Mouse (Mus musculus) heart, embryonic 14.5 days (tissue): ENCODE data around the gene Phlda3. TPM values are rescaled to one million over a fixed set of nuclear protein-coding genes. Genes with fewer than 3 reads are reported as not detected.

ENCODE experiments used
- ATAC-seq: fragments of 200-750 bp; cut with Nextera tagmentation; 2 replicates; pipeline ENCODE4 v1.8.0; 2017; ENCODE audit warnings: low read depth, moderate TSS enrichment; ENCODE audit not compliant: insufficient number of reproducible peaks, insufficient read depth, low FRiP score
- H3K27ac ChIP-seq, 2 experiments: fragments of 200-500 bp in 1 of 2; fragments of 300-500 bp in 1 of 2; sonication (generic) in 1 of 2; replicated peaks in 1 of 2; 2 replicates each; pipeline ENCODE4 v1.5.1; 2012 to 2014; ENCODE audit warnings: low read depth in 2 of 2, low read length in 2 of 2, control low read depth in 1 of 2, mild to moderate bottlenecking in 1 of 2, mixed read lengths in 1 of 2; ENCODE audit not compliant: control insufficient read depth in 1 of 2, insufficient read depth in 1 of 2
- H3K27me3 ChIP-seq: fragments of 300-500 bp; sonication (generic); 2 replicates; pipeline ENCODE4 v1.6.1; 2014; ENCODE audit warnings: mild to moderate bottlenecking, low read length, control low read depth; ENCODE audit not compliant: control insufficient read depth, insufficient read depth
- H3K36me3 ChIP-seq: fragments of 300-500 bp; sonication (generic); 2 replicates; pipeline ENCODE4 v1.6.1; 2014; ENCODE audit warnings: mild to moderate bottlenecking, control low read depth, low read length, mixed read lengths; ENCODE audit not compliant: control insufficient read depth, insufficient read depth
- H3K4me1 ChIP-seq, 2 experiments: fragments of 200-500 bp in 1 of 2; fragments of 300-500 bp in 1 of 2; sonication (generic) in 1 of 2; 2 replicates each; pipeline ENCODE4 v1.6.1; 2012 to 2014; ENCODE audit warnings: low read length in 2 of 2, control low read depth in 1 of 2, mixed read lengths in 1 of 2; ENCODE audit not compliant: control insufficient read depth in 2 of 2, insufficient read depth in 2 of 2
- H3K4me2 ChIP-seq: fragments of 300-500 bp; sonication (generic); 2 replicates; pipeline ENCODE4 v1.6.1; 2014; ENCODE audit warnings: mild to moderate bottlenecking, low read length
- H3K4me3 ChIP-seq, 2 experiments: fragments of 200-500 bp in 1 of 2; fragments of 300-500 bp in 1 of 2; sonication (generic) in 1 of 2; 2 replicates each; pipeline ENCODE4 v1.5.1; 2012 to 2014; ENCODE audit warnings: low read length in 2 of 2, mild to moderate bottlenecking in 2 of 2, control low read depth in 1 of 2, low read depth in 1 of 2, moderate library complexity in 1 of 2; ENCODE audit not compliant: control insufficient read depth in 1 of 2, insufficient read depth in 1 of 2
- H3K9ac ChIP-seq: fragments of 300-500 bp; sonication (generic); 2 replicates; pipeline ENCODE4 v1.6.1; 2014; ENCODE audit warnings: mild to moderate bottlenecking, low read length
- H3K9me3 ChIP-seq: fragments of 300-500 bp; sonication (generic); 2 replicates; pipeline ENCODE4 v1.6.1; 2016; ENCODE audit warnings: low read length, control low read depth; ENCODE audit not compliant: control insufficient read depth
- WGBS: fragments of 180-500 bp; shearing (Covaris S2); extraction: QIAGEN DNeasy Blood & Tissue Kit; methylation state at CpG from one replicate; pipeline ENCODE4 v1.1.7; 2014; 5-methylcytosine and 5-hydroxymethylcytosine counted together
- polyA plus RNA-seq: library from polyadenylated mRNA; unstranded; fragments of >200 nt; fragmentation: Nextera tagmentation; extraction: Ambion mirVana; gene quantifications from 2 replicates; pipeline ENCODE4 v1.2.1, GENCODE M21; 2014

Gene Phlda3
- 72.4 and 77.2 TPM in 2 replicates for polyA plus RNA-seq

DNA sequence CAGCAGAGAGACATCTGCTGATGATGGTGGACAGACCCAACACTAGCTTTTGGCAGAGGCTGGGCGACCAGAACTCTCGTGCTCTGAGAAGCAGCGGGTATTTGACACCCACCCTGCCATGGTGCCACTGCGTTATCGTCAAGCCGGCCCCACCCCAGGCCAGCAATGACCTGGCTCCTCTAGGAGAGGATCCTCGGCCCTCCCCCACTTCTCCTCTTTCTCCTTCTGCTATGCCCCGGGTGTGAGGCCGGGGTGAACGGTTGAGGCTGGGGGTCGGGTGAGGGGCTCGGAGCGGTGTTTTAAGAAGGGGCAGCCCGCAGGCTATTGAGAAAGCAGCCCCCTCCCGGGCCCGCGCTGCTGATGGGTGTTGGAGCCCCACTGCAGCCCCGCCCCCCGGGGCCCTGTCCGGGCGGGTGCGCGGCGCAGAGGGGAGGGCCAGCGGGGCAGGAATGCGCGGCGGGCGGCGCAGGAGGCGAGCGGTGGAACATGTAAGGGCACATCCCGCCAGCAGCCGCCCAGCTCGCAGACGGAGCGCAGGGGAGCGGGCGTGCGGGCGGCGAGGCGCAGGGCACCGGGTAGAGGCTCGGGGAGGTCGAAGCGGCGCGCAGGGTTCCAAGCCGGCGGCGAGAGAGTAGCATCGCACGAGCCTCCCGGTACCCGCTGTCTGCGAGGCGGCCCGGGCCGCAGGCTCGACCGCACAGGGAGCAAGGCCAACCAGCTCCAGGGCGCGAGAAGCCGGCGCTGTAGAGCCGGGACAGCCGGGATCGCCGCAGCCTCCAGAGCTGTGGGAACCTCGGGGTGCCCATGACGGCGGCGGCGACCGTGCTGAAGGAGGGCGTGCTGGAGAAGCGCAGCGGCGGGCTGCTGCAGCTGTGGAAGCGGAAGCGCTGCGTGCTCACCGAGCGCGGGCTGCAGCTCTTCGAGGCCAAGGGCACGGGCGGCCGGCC, at the start of gene Phlda3:
Gene Phlda3 (plus strand): TSS at position 475 of the 947 bp plus-strand sequence.
- Histone ChIP-seq H3K9me3 (no peaks in the 10 kb centered on the region), H3K27ac (peak within 1 kb of the TSS; percentile 46 to 97), H3K27me3 (no peaks in the 10 kb centered on the region), H3K4me1 (peaks cover 41 to 57% of the 10 kb centered on the region in 2 experiments), H3K36me3 (peaks cover 28% of the 10 kb centered on the region), H3K4me3 (peak within 1 kb of the TSS; percentile 53 to 84), H3K4me2 (peak within 1 kb of the TSS; percentile 90), H3K9ac (peak within 1 kb of the TSS; percentile 98)
- under 1% methylated on average over 84 of the region's 90 CpGs for WGBS
- peak; percentile 92 for ATAC-seq

DNA sequence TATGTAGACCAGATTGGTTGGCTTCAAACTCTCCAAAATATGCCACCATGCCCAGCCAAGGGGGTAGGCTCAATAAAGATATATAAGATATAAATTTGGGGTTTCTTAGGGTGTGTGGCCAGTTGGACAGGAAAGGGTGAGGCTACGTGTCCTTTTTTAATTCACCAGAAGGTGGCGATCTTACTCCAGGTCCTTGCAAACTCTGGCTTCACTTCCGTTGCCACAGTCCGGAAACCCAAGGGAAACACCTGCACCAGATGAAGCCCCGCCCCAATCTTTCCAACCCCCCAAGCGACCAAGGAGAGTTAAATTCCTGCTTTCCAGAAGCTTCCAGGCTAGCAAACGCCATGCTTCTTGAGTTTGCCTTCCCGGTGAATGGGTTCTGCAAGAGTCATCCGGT, 46.4 kb upstream of the Phlda3 start:
- Histone ChIP-seq H3K4me3 (no peak overlapping the region), H3K4me1 (peaks cover 17 to 18% of the 10 kb centered on the region in 2 experiments), H3K27ac (no peak overlapping the region; a peak in 1 of 4 replicates), H3K9ac (no peak overlapping the region), H3K36me3 (no peaks in the 10 kb centered on the region), H3K27me3 (no peaks in the 10 kb centered on the region), H3K4me2 (peak overlapping the region; percentile 28), H3K9me3 (no peaks in the 10 kb centered on the region)
- ATAC-seq, result no peak
- 20% methylated on average over 9 of the region's 9 CpGs for WGBS

DNA sequence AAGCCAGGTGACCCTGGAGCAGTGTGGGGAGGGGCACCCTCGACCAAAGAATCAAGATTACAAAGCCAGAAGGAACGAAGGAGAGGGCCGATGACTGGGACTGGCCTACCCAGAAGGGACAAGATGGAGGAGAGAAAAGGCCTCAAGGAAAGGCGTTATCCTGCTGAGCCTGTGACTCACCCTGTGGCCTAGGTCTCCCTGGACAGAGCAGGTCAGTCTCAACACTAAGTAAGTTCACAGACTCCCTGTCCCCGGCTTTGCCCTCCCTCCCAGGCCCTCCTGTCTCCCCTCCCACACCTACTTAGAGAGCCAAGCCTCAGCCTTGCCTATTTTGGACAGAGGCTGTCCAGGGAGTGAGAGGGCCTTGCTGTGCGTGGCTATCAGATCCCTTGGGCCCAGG, 45.9 kb upstream of the Phlda3 start, which contains the start of gene Csrp1:
Gene Csrp1 (plus strand): TSS at position 79 of the 400 bp plus-strand sequence.
- ATAC-seq, result peak; percentile 41; the same call in 1 of the 2 replicates
- Histone ChIP-seq H3K9ac (no peak within 1 kb of the TSS), H3K4me3 (no peak within 1 kb of the TSS), H3K4me2 (peak within 1 kb of the TSS; percentile 28), H3K27me3 (no peaks in the 10 kb centered on the region), H3K36me3 (no peaks in the 10 kb centered on the region), H3K27ac (peak within 1 kb of the TSS in 1 of 2 experiments; percentile 31; a peak in 1 of 4 replicates), H3K9me3 (no peaks in the 10 kb centered on the region), H3K4me1 (peaks cover 12 to 15% of the 10 kb centered on the region in 2 experiments)
- 34% methylated on average over 6 of the region's 6 CpGs for WGBS

DNA sequence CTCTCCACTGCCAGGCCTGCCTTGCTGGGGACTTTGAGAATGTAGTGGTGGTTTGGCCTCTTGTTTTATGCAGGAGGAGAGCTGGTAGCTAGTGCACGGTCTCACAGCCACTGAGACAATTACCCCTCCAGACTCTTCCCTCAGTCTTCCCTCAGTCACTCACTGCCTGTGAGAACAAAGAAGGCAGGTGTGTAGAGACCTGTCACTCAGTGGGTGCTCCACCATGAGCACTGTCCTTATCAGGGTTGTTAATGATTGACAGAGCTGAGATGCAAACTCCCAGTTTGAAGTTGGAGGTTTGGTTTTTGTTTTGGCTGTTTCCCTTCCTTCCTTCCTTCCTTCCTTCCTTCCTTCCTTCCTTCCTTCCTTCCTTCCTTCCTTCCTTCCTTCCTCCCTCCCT, 42.9 kb upstream of the Phlda3 start:
- ATAC-seq, result no peak
- Histone ChIP-seq H3K4me1 (peaks cover 11 to 13% of the 10 kb centered on the region in 2 experiments), H3K27me3 (no peaks in the 10 kb centered on the region), H3K4me3 (no peak overlapping the region), H3K9ac (no peak overlapping the region), H3K36me3 (no peaks in the 10 kb centered on the region), H3K4me2 (no peak overlapping the region), H3K27ac (no peak overlapping the region), H3K9me3 (no peaks in the 10 kb centered on the region)
- WGBS, result 79% methylated on average over 1 of the region's 1 CpGs

DNA sequence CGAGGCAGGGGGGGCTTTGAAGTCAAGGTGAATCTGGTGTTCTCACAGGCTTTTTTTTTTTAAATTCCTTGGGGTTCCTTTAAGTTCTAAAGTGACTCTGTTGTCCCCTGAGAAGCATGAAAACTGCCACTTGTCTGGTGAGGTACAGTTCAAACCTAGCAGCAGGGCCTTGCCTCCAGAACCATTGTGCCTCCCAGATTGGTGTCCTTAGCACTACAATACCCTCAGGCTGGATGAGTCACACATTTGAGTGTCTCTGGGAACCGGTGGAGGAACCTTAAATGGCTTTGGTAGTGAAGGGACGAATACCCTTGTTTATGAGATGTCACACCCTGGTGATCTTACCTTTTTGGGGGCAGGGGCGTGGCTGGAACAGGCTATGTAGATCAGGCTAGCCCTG, 41.8 kb upstream of the Phlda3 start:
- H3K4me1 ChIP-seq, result peaks cover 11 to 21% of the 10 kb centered on the region in 2 experiments
- WGBS, result 64% methylated on average over 4 of the region's 4 CpGs
- H3K27ac ChIP-seq, result no peak overlapping the region
- no peaks in the 10 kb centered on the region for H3K9me3 ChIP-seq
- no peak overlapping the region for H3K9ac ChIP-seq
- H3K4me3 ChIP-seq, result no peak overlapping the region
- H3K4me2 ChIP-seq, result no peak overlapping the region
- H3K27me3 ChIP-seq, result no peaks in the 10 kb centered on the region
- no peak for ATAC-seq
- no peaks in the 10 kb centered on the region for H3K36me3 ChIP-seq

DNA sequence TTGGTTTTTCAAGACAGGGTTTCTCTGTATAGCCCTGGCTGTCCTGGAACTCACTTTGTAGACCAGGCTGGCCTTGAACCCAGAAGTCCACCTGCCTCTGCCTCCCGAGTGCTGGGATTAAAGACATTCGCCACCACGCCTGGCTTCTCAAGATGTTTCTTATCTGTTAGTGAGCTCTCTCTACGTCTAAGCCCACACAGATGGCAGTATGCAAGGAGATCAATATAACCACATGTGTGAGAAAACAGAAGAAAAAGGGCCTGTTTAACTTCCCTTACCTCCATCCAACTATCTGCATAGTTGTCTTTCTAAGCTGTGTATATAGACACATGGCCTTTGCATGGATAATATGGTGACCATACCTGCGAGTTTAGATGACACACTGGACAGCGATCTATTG, 40.6 kb upstream of the Phlda3 start:
- no peak overlapping the region for H3K4me3 ChIP-seq
- no peaks in the 10 kb centered on the region for H3K36me3 ChIP-seq
- 89% methylated on average over 6 of the region's 6 CpGs for WGBS
- H3K9ac ChIP-seq, result no peak overlapping the region
- no peak overlapping the region for H3K4me2 ChIP-seq
- no peak for ATAC-seq
- H3K27ac ChIP-seq, result peak overlapping the region in 1 of 2 experiments; percentile 24; a peak in 1 of 4 replicates
- no peaks in the 10 kb centered on the region for H3K27me3 ChIP-seq
- H3K9me3 ChIP-seq, result no peaks in the 10 kb centered on the region
- peaks cover 7 to 24% of the 10 kb centered on the region in 2 experiments for H3K4me1 ChIP-seq

DNA sequence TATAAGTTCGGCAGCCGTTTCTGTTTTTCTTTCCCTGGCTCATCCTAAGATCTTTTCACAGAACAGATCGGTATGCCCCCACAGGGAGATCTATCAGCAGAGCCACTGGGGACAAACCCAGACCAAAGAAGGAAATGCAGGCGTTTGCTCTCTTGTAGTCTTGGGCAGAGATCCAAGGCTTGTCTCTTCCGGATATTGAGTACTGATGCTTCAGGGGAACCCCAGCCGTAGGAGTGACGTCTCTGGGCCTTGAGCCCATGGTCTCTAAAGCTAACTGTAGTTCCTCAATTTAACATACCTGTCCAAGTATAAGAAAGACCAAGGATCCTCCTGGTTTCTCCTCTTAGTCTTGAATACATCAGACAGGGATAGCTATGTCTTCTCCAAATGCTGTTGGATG, 40.0 kb upstream of the Phlda3 start:
- WGBS, result 31% methylated on average over 7 of the region's 7 CpGs
- H3K27ac ChIP-seq, result peak overlapping the region in 1 of 2 experiments; percentile 24; a peak in 1 of 4 replicates

More for the DNA sequence above, 40.0 kb upstream of the Phlda3 start:
- H3K27me3 ChIP-seq, result no peaks in the 10 kb centered on the region
- H3K9ac ChIP-seq, result no peak overlapping the region
- no peak overlapping the region for H3K4me2 ChIP-seq
- ATAC-seq, result no peak
- no peaks in the 10 kb centered on the region for H3K36me3 ChIP-seq
- no peaks in the 10 kb centered on the region for H3K9me3 ChIP-seq
- H3K4me1 ChIP-seq, result peaks cover 10 to 30% of the 10 kb centered on the region in 2 experiments
- no peak overlapping the region for H3K4me3 ChIP-seq
